Mouse (Mus musculus) cerebellum, postnatal 4 days (tissue): ENCODE results near the gene Shank1.

Experiments used
- DNase-seq, 2 experiments: peaks; one replicate each; pipeline ENCODE4 v3.0.0; 2022; ENCODE audit warnings: low spot score in 2 of 2, mixed read lengths in 1 of 2

Gene Shank1

DNA sequence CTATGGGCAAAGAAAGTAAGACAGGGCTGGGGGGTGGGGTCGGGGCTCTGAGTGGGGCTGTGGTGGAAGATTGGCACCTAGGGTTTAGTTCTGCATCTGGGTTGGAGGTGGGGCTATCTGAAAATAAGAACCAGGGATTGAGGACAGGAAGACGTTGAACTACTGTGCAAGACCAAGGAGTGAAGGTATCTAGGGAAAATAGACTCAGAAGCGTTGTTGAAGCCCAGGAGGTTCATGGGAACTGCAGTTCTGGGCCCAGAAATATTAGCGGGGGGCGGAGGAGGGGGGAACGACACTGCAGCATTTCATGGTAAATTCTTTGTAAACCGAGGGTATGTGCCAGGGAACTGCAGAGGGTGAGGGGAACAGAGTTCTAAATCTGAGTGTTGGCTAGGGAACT, 63.4 kb downstream of the Shank1 start:
- DNase-seq: no peak

GRCm38 (mm10) chr7:44373889-44374652, 64.0 kb downstream of the Shank1 start:
- peak in 1 of 2 experiments; percentile 64 for DNase-seq

- no peak for DNase-seq
Measured at GRCm38 (mm10) chr7:44374756-44375155, 64.7 kb downstream of the Shank1 start.

GRCm38 (mm10) chr7:44375207-44375606, 65.2 kb downstream of the Shank1 start:
- no peak for DNase-seq

DNA sequence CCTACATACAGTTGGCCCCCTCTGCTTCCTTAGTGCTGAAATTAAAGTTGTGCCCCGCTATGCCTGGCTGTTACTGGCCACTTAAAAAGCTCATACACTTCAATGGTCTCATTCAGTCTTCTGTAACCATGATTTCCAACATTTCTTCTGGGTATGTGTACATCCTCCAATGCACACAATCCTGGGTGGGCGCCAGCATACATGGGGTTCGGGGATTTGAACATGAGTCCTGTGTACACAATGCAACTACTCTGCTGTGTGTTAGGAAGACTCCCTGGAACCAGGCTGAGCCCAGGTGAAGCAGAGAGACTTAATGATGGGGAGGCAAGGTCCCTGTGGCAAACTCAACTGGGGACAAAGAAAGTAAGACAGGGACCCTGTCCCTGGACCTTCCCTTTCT, 65.7 kb downstream of the Shank1 start:
- no peak for DNase-seq

DNA sequence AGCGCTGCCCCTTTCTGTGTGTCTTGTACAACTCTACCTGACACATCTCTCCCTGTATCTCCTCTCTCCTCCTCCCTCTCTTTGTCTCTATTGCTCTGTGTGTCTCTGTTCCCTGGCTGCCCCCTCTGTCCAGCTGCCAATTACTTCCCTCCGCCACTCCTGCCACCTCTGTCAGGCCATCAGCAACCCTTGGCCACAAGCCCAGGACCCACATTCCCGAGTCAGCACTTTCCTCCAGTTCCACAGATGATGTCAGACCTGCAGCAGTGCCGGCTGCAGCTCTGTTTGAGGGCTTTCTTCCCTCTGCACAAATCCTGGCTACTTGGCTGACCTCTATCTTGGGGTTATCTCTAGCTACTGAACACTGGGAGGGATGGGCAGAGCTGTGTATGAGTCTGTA, 68.2 kb downstream of the Shank1 start:
- no peak for DNase-seq

DNA sequence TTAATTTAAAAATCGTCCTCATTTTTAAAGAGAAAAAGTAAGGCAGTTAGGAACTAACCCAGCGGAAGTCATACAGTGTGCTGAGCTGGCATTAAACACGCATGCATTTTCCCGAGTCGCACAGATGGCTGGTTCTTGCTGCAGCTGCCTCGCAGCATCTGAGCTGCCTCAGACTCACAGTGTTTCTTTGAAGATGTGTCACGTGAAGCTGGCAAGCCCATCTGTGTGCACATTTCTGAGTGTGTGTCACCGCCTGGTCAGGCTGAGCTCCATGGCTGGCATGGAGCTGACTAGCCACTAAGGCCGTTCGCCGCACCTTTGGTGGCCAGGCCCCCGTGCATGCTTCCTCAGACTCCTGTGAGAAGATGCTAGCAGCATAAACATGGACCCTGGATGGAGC, 72.5 kb downstream of the Shank1 start:
- DNase-seq: peak in 1 of 2 experiments; percentile 59

GRCm38 (mm10) chr7:44383980-44384715, 74.1 kb downstream of the Shank1 start, which contains the start of gene Syt3:
Gene Syt3 (plus strand): TSS chr7:44384102.
- DNase-seq: peak; percentile 39 to 71

- no peak for DNase-seq
Measured at GRCm38 (mm10) chr7:44384716-44385059, 74.6 kb downstream of the Shank1 start.

DNA sequence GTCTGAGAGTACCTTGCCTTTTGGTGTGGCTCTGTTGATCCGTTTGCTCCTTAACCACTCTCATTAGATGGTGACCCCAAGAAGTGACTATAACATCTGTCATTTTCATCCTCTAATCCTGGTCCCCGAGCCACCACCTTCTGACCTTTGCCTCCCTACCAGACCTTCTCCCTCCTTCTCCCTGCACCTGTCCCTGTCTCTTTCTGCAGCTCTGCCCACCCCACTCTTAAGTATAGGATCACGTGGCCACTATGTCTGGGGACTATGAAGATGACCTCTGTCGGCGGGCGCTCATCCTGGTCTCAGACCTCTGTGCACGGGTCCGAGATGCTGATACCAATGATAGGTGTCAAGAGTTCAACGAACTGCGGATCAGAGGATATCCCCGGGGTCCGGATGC, 75.7 kb downstream of the Shank1 start, which contains the start of gene 1700008O03Rik:
Gene 1700008O03Rik, minus strand, starts transcription at position 101 of the 400 bp plus-strand sequence.
- DNase-seq: no peak

DNA sequence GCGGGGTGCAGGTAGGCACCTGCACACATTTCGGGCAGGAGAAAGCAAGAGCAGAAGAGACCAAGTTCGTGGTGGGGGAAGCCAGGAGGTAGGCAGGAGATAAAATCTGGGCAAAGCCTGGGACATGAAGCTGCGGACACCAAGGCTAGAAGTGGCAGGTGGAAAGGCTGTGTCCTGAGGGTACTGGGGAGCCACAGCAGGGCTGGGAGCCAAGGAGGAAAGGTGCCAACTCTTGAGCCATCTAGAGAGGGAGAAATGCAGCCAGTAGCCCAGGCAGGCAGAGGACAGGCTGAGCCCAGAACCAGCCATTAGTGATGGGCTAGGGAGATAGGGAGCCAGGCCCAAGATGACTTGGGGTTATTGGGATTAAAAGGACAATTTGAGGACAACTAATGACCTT, 81.8 kb downstream of the Shank1 start:
- peak in 1 of 2 experiments; percentile 48 for DNase-seq

- DNase-seq: no peak
Measured at GRCm38 (mm10) chr7:44392341-44392740, 82.3 kb downstream of the Shank1 start.

DNA sequence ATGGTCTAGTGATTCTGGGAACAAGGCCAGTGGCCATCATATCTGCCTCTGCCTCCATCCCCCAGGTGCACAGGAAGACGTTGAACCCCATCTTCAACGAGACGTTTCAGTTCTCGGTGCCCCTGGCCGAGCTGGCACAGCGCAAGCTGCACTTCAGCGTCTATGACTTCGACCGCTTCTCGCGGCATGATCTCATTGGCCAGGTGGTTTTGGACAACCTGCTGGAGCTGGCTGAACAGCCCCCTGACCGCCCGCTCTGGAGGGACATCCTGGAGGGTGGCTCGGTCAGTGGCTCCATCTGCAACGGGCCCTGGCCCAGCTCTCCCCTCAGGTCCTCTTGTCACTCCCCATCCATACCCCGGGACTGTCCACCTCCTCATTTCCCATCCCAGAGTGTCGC, 83.2 kb downstream of the Shank1 start:
- DNase-seq: no peak

- peak in 1 of 2 experiments; percentile 62 for DNase-seq
Measured at GRCm38 (mm10) chr7:44398570-44398969, 88.5 kb downstream of the Shank1 start.

- no peak for DNase-seq
Measured at GRCm38 (mm10) chr7:44401673-44402072, 91.6 kb downstream of the Shank1 start.

DNA sequence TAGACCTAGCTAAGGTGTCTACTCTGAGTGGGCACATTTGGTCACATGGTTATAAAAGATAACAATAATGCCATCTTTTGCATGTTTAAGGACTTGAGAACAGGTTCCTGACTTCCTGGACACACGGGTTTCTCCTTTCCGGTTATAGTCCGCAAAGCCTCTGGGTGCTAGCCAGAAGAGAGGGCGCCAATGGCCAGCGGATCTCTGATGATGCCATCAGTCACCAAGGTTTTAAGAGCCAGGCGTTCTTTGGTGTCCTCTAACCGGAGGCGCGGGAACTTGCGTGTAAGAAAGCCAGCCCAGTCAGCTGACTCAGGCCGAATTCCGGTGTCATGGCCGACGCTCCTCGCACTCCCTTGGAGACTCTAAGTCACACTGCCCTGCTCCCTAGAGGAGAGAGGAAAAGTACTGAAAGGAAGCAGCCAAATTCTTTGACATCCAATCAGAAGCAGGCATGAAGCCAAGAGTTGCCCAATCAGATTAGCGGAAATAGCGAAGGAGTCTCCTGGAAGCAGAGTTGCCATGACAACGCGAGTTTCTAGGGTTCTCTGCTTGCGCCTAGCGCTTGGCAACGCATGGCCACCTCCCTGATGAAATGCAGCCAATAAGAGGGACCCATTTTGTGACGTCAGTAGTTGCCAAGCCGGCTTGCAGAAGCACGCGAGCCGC, 95.4 kb downstream of the Shank1 start:
- peak; percentile 80 to 92 for DNase-seq

- DNase-seq: no peak
Measured at GRCm38 (mm10) chr7:44406015-44406355, 95.9 kb downstream of the Shank1 start.
